16 mouse cellular contexts compared by ENCODE assay signal in genomic region chr12:112866467-112867080, GRCm38 (mm10). TPM values are rescaled to one million over a fixed set of nuclear protein-coding genes. Genes with fewer than 3 reads are reported as not detected.
A peak's percentile ranks its signal among the peaks of the same experiment; 100 is the strongest.
DNase-seq lines count a peak whose midpoint lies in the region; ATAC-seq and TF ChIP-seq lines count a peak whose summit lies in the region.
"Had no signal": no experiment of that assay in that cellular context is flagged by ENCODE, and none has a peak within 500 bp of the region (broad histone marks: within the 10 kb centered on the region; RNA-seq: fewer than 3 reads in every experiment).

No protein-coding gene starts in this region.

- DNase-seq in gastrocnemius, postnatal 14 days = peak; percentile 25
- DNase-seq in gastrocnemius, postnatal 25 days = no peak
- DNase-seq in liver, postnatal 0 days = no peak
- no peak for DNase-seq in liver
- peak; percentile 30 for DNase-seq in adipocyte (ENCODE audit: low spot score)
- DNase-seq in cerebellum, postnatal 14 days = peak; percentile 47 to 68
- no peak for DNase-seq in urinary bladder, postnatal 25 days (ENCODE audit: low spot score)
- DNase-seq: midbrain, embryonic 14.5 days; right cerebral cortex, postnatal 14 days had no signal

- no peak overlapping the region for H3K9ac ChIP-seq in liver, postnatal 0 days (replicated peaks)
- H3K9ac ChIP-seq: hindbrain, embryonic 14.5 days; neural tube, embryonic 15.5 days had no signal

- no peak for TF ChIP-seq CTCF in liver, postnatal 0 days (IDR thresholded peaks at IDR 0.05; ENCODE audit: low read depth)

- no peak for ATAC-seq in liver, postnatal 0 days
- no peak for ATAC-seq in frontal cortex, adult (ENCODE audit: low TSS enrichment)
- ATAC-seq: activated CD4-positive, CD25-positive, alpha-beta regulatory T cell, adult 4 months had no signal

- peaks cover 6% of the 10 kb centered on the region for H3K27me3 ChIP-seq in liver, postnatal 0 days (ENCODE audit: insufficient read depth, low read length)

- H3K9me3 ChIP-seq in liver, postnatal 0 days (ENCODE audit: low read length) = no peaks in the 10 kb centered on the region
- H3K9me3 ChIP-seq: neural tube, embryonic 15.5 days had no signal

- H3K4me3 ChIP-seq in liver, postnatal 0 days (ENCODE audit: low read depth, low read length) = no peak overlapping the region
- H3K4me3 ChIP-seq: neural tube, embryonic 15.5 days had no signal

- TF ChIP-seq EP300 in liver, postnatal 0 days (IDR thresholded peaks at IDR 0.05; ENCODE audit: low read depth) = no peak

- WGBS in liver, postnatal 0 days (ENCODE audit: insufficient replicate concordance) = 65% methylated on average over 8 of the region's 8 CpGs

- peak overlapping the region; percentile 29; the same call in 1 of the 2 replicates for H3K27ac ChIP-seq in liver, postnatal 0 days (ENCODE audit: low read depth)
- H3K27ac ChIP-seq: hindbrain, embryonic 14.5 days; neural tube, embryonic 15.5 days had no signal

- intact Hi-C loops in gastrocnemius, postnatal 14 days (cut with DNase I; ENCODE audit: low total_unique reads) = no loop called here

- H3K36me3 ChIP-seq in liver, postnatal 0 days (replicated peaks; ENCODE audit: insufficient read depth, low read length) = no peaks in the 10 kb centered on the region
- H3K36me3 ChIP-seq: neural tube, embryonic 15.5 days had no signal

- H3K4me2 ChIP-seq in liver, postnatal 0 days (ENCODE audit: low read depth, low read length) = no peak overlapping the region
- H3K4me2 ChIP-seq: hindbrain, embryonic 14.5 days; neural tube, embryonic 15.5 days had no signal

- peaks cover 20% of the 10 kb centered on the region for H3K4me1 ChIP-seq in liver, postnatal 0 days (ENCODE audit: insufficient read depth)

RNA-seq across cellular contexts. Expression of gene Gpr132, which starts 1.5 kb away (rescaled TPM):
- under 1 TPM in 1 of 2 experiments, not detected in 1; 0.10 TPM for total RNA-seq in gastrocnemius, postnatal 14 days (2021)
- total RNA-seq in gastrocnemius, postnatal 25 days (2021) = under 1 TPM in 1 of 2 experiments, not detected in 1; 0.11 TPM
- polyA plus RNA-seq in liver, postnatal 0 days (2015; fragmentation: Nextera tagmentation; extraction: Ambion mirVana) = 0.26 and 0.34 TPM in 2 replicates
- total RNA-seq: layer of hippocampus, adult 18-20 months; left cerebral cortex, postnatal 14 days had no signal
- polyA plus RNA-seq: forebrain, embryonic 11.5 days; hindbrain, embryonic 14.5 days had no signal

RNA-seq across cellular contexts. Expression of gene Cdca4, which starts 37.4 kb away (rescaled TPM):
- 1 to 10 TPM; 4.3 to 5.8 TPM for total RNA-seq in gastrocnemius, postnatal 14 days (2021)
- total RNA-seq in gastrocnemius, postnatal 25 days (2021) = 1 to 10 TPM; 3.4 to 3.5 TPM
- 29.8 and 30.4 TPM in 2 replicates for polyA plus RNA-seq in liver, postnatal 0 days (2015; fragmentation: Nextera tagmentation; extraction: Ambion mirVana)

RNA-seq across cellular contexts. Expression of gene Clba1, which starts 57.8 kb away (rescaled TPM):
- total RNA-seq in gastrocnemius, postnatal 14 days (2021) = under 1 TPM; 0.62 to 0.73 TPM
- under 1 TPM; 0.46 to 0.96 TPM for total RNA-seq in gastrocnemius, postnatal 25 days (2021)
- 0.69 TPM in 2 replicates for polyA plus RNA-seq in liver, postnatal 0 days (2015; fragmentation: Nextera tagmentation; extraction: Ambion mirVana)

Comparison
In these comparisons a context has a peak if more than half of its experiments do, and no peak if none do; other contexts are left out.
1. DNase-seq: peak in gastrocnemius, postnatal 14 days (single experiment), adipocyte (single experiment) and cerebellum, postnatal 14 days (2 of 2); none in gastrocnemius, postnatal 25 days (single experiment), liver, postnatal 0 days (single experiment), liver (single experiment) and urinary bladder, postnatal 25 days (single experiment).